ENCODE assay signal across 14 mouse cellular contexts in genomic region chr8:105574741-105575140, GRCm38 (mm10).
"Had no signal": no experiment of that assay in that cellular context is flagged by ENCODE, and none has a peak within 500 bp of the region (broad histone marks: within the 10 kb centered on the region; RNA-seq: fewer than 3 reads in every experiment).

No protein-coding gene starts in this region.

- DNase-seq: gastrocnemius, postnatal 14 days; gastrocnemius, postnatal 36 days; heart, adult 11 months; heart, adult 2 months; heart, postnatal 14 days; heart, postnatal 36 days; kidney, adult 11 months; kidney, adult 2 months; kidney, adult 9 months; kidney, postnatal 14 days; kidney, postnatal 36 days; layer of hippocampus, adult 9-11 months; layer of hippocampus, postnatal 36 days; left cerebral cortex, postnatal 4 days had no signal
